Mouse (Mus musculus): ENCODE data around the gene Hsd11b1. TPM values are rescaled to one million over a fixed set of nuclear protein-coding genes. Genes with fewer than 3 reads are reported as not detected.

Gene Hsd11b1
- polyA plus RNA-seq, 1 experiment from 2014 or later: 11.4 TPM

DNA sequence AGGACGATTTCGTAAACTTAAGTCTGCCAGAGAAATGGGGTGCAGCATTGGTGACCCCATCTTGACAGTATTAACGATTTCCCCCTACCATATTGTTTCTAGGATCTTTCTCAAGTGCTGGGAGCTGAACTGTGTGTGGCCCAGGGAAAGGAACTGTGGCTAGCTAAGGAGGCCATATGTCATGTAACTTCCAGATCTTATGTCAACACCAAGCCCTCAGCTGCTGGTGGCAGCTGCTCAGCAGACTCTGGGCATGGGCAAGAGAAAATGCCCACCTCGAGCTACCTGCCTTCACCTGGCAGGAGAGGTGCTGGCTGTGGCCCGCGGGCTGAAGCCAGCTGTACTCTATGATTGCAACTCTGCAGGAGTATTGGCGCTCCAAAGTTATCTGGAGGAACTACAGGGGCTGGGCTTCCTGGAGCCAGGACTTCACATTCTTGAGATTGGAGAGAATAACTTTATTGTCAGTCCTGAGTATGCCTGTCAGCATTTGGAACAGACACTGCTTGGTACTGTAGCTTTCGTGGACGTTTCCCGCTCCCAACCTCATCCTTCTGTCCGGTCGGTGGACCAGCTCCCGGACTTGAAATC, 89.6 kb downstream of the Hsd11b1 start:
- H3K27me3 ChIP-seq (ENCODE audit: insufficient read depth, low read length): no peaks in the 10 kb centered on the region
- 83% methylated on average over 13 of the region's 13 CpGs for WGBS
- no peak for DNase-seq (ENCODE audit: low spot score)

DNA sequence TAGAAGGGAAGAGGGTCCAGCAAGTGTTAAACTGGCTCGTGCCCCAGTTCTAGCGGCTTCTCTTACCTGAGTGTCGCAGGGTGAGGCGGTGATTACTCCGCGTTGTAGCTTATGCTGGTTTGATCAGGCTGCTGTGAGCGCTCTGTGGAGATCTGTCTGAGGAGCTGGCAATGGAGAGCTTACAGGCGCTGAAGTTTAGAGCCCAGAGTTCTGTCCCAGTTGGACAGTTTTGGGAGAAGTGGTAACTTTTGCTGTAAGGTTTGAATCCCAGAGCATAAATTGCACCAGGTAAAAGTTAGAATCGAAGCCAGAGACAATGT, 90.1 kb downstream of the Hsd11b1 start:
- Histone ChIP-seq H3K4me1 (replicated peaks; ENCODE audit: insufficient read depth, low read length) (peaks cover 6% of the 10 kb centered on the region; the same call in 1 of the 2 replicates), H3K27ac (peak overlapping the region; percentile 82), H3K36me3 (ENCODE audit: insufficient read depth, low read length) (no peaks in the 10 kb centered on the region), H3K9ac (ENCODE audit: low read depth, low read length) (peak overlapping the region; percentile 59), H3K27me3 (ENCODE audit: insufficient read depth, low read length) (no peaks in the 10 kb centered on the region), H3K4me2 (ENCODE audit: low read length) (peak overlapping the region; percentile 60), H3K9me3 (replicated peaks; ENCODE audit: low read length) (no peaks in the 10 kb centered on the region), H3K4me3 (replicated peaks; ENCODE audit: low read depth, low read length) (peak overlapping the region; percentile 82)
- TF ChIP-seq CTCF (IDR thresholded peaks at IDR 0.05; ENCODE audit: low read depth): no peak
- ATAC-seq (replicated peaks; ENCODE audit: low FRiP score, low read depth) (peak; percentile 55), DNase-seq (ENCODE audit: low spot score) (no peak)
- WGBS: 16% methylated on average over 9 of the region's 9 CpGs

More for the DNA sequence above, 89.6 kb downstream of the Hsd11b1 start:
- no peak for ATAC-seq (replicated peaks; ENCODE audit: low FRiP score, low read depth)
- Histone ChIP-seq H3K27ac (peak overlapping the region; percentile 82; the same call in 1 of the 2 replicates), H3K36me3 (ENCODE audit: insufficient read depth, low read length) (no peaks in the 10 kb centered on the region), H3K9me3 (replicated peaks; ENCODE audit: low read length) (no peaks in the 10 kb centered on the region), H3K4me1 (replicated peaks; ENCODE audit: insufficient read depth, low read length) (peaks cover 6% of the 10 kb centered on the region; the same call in 1 of the 2 replicates), H3K4me2 (ENCODE audit: low read length) (peak overlapping the region; percentile 60), H3K9ac (ENCODE audit: low read depth, low read length) (peak overlapping the region; percentile 59; the same call in 1 of the 2 replicates), H3K4me3 (replicated peaks; ENCODE audit: low read depth, low read length) (peak overlapping the region; percentile 82; the same call in 1 of the 2 replicates)
- TF ChIP-seq CTCF (IDR thresholded peaks at IDR 0.05; ENCODE audit: low read depth): no peak

DNA sequence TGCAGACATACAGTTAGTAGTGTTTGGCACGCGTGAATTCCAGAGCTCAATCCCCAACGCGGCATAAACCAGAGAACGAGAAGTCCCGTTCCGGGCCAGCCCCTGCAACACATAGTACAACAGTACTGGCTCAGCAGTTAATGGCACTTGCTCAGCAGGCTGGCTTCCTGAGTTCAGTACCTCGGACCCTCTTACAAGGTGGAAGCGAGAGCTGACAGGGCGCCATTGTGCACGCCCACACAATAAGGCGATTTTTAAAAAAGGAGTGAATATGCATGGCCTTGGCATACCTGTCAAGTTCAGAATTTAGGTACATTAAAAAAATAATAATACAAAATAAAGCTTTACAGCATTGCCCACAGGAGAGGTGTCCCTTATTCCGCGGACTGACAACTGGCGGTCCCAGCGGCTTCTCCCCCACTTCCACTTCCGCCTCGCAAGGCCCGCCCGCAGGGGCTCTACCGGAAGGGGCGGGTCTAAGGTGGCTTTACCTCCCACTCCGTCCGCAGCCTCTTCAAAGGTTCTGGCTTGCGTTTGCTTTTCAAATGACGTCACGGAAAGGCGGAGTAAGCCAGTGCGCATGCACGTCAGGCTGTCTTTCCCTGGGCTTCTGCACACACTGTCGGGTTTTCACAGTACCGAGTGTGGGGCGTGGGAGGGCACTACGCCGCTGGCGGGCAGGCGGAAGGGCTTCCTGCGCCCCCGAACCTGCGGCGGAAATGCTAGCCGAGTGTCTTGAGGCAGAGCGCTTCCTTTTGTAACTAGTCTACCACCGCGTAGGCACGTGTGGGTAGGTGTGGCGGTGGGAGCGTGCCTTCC, 90.7 kb downstream of the Hsd11b1 start:
- WGBS: under 1% methylated on average over 48 of the region's 48 CpGs
- H3K4me3 ChIP-seq (replicated peaks; ENCODE audit: low read depth, low read length): peak overlapping the region; percentile 82
- H3K4me1 ChIP-seq (replicated peaks; ENCODE audit: insufficient read depth, low read length): peaks cover 6% of the 10 kb centered on the region; the same call in 1 of the 2 replicates
- H3K9ac ChIP-seq (ENCODE audit: low read depth, low read length): peak overlapping the region; percentile 59
- peak; percentile 9; the same call in 1 of the 2 replicates for TF ChIP-seq CTCF (IDR thresholded peaks at IDR 0.05; ENCODE audit: low read depth)
- ATAC-seq (replicated peaks; ENCODE audit: low FRiP score, low read depth): peak; percentile 97
- H3K9me3 ChIP-seq (replicated peaks; ENCODE audit: low read length): no peaks in the 10 kb centered on the region
- H3K27ac ChIP-seq: peak overlapping the region; percentile 82
- no peaks in the 10 kb centered on the region for H3K36me3 ChIP-seq (ENCODE audit: insufficient read depth, low read length)
- no peaks in the 10 kb centered on the region for H3K27me3 ChIP-seq (ENCODE audit: insufficient read depth, low read length)
- H3K4me2 ChIP-seq (ENCODE audit: low read length): peak overlapping the region; percentile 60
- peak; percentile 99 for DNase-seq (ENCODE audit: low spot score)

Other genes starting within 250 kb of the Hsd11b1 start
- gene Syt14, start 228.3 kb downstream of the Hsd11b1 start, polyA plus RNA-seq (2015; fragmentation: Nextera tagmentation; extraction: Ambion mirVana): 0.62 and 0.71 TPM in 2 replicates
- 3.6 and 4.0 TPM in 2 replicates for gene Diexf, start 133.8 kb downstream of the Hsd11b1 start, polyA plus RNA-seq (2015; fragmentation: Nextera tagmentation; extraction: Ambion mirVana)
- 17.2 and 17.3 TPM in 2 replicates for gene Irf6, start 111.0 kb downstream of the Hsd11b1 start, polyA plus RNA-seq (2015; fragmentation: Nextera tagmentation; extraction: Ambion mirVana)
- gene A130010J15Rik, start 96.0 kb downstream of the Hsd11b1 start, polyA plus RNA-seq (2015; fragmentation: Nextera tagmentation; extraction: Ambion mirVana): 10.7 and 12.5 TPM in 2 replicates
- gene Traf3ip3, start 62.4 kb downstream of the Hsd11b1 start, polyA plus RNA-seq (2015; fragmentation: Nextera tagmentation; extraction: Ambion mirVana): 1.4 and 1.7 TPM in 2 replicates
- 1.6 and 1.9 TPM in 2 replicates for gene Lamb3, start 56.4 kb downstream of the Hsd11b1 start, polyA plus RNA-seq (2015; fragmentation: Nextera tagmentation; extraction: Ambion mirVana)
- gene G0s2, start 9.1 kb upstream of the Hsd11b1 start, polyA plus RNA-seq (2015; fragmentation: Nextera tagmentation; extraction: Ambion mirVana): 47.6 and 48.9 TPM in 2 replicates
- 6.8 and 8.5 TPM in 2 replicates for gene Camk1g, start 106.2 kb upstream of the Hsd11b1 start, polyA plus RNA-seq (2015; fragmentation: Nextera tagmentation; extraction: Ambion mirVana)

Data from kidney, postnatal 0 days (tissue).